Mouse (Mus musculus): ENCODE measurements around the gene Lmna. TPM values are rescaled to one million over a fixed set of nuclear protein-coding genes. Genes with fewer than 3 reads are reported as not detected.

Lmna gene
- total and polyA plus RNA-seq, 3 experiments: 128 to 388 (median 302) TPM

- no peak for DNase-seq (ENCODE audit: low read depth, low spot score)
- Histone ChIP-seq H3K79me2 (ENCODE audit: control insufficient read depth, insufficient read depth, low read length, poor library complexity) (peaks cover 8% of the 10 kb centered on the region), H3K36me3 (ENCODE audit: control insufficient read depth in 1 of 2, insufficient read depth in 2 of 2, low read length in 2 of 2) (peaks cover 0 to 12% of the 10 kb centered on the region in 2 experiments; a peak in 2 of 4 replicates), H3K9ac (ENCODE audit: control insufficient read depth, low read depth, low read length, poor library complexity, severe bottlenecking) (peak overlapping the region; percentile 69), H3K4me1 (ENCODE audit: control insufficient read depth in 1 of 2, insufficient read depth in 2 of 2, low read length in 2 of 2) (peaks cover 7 to 8% of the 10 kb centered on the region in 2 experiments), H3K9me3 (replicated peaks; ENCODE audit: insufficient read depth, low read length) (no peaks in the 10 kb centered on the region), H3K4me3 (ENCODE audit: control insufficient read depth in 1 of 2, insufficient read depth in 1 of 2, low read depth in 2 of 2, low read length in 2 of 2) (peak overlapping the region in 1 of 2 experiments; percentile 51; a peak in 1 of 4 replicates), H3K27ac (ENCODE audit: control insufficient read depth, low read depth, low read length) (no peak overlapping the region), H3K27me3 (ENCODE audit: control insufficient read depth in 1 of 2, insufficient read depth in 2 of 2, low read length in 2 of 2) (no peaks in the 10 kb centered on the region)
- TF ChIP-seq SIN3A (IDR thresholded peaks at IDR 0.05; ENCODE audit: low read length): 0 out of 2 replicates have a peak, but pooled peaks have one; percentile 18
- no peak for TF ChIP-seq ELF1 (IDR thresholded peaks at IDR 0.05; ENCODE audit: low read depth, low read length)
- no peak for TF ChIP-seq ETS1 (IDR thresholded peaks at IDR 0.05; ENCODE audit: low read depth, low read length)
- TF ChIP-seq MYC (IDR thresholded peaks at IDR 0.05; ENCODE audit: low read depth, low read length): no peak
- 0 out of 2 replicates have a peak, but pooled peaks have one; percentile 21 for TF ChIP-seq MAZ (IDR thresholded peaks at IDR 0.05; ENCODE audit: low read depth, low read length)
- TF ChIP-seq RCOR1 (IDR thresholded peaks at IDR 0.05; ENCODE audit: low read depth, low read length): no peak
- TF ChIP-seq ZNF384 (IDR thresholded peaks at IDR 0.05; ENCODE audit: low read depth, low read length): no peak
- no peak for TF ChIP-seq MYB (IDR thresholded peaks at IDR 0.05; ENCODE audit: low read depth, low read length)
- TF ChIP-seq TCF12 (IDR thresholded peaks at IDR 0.05; ENCODE audit: low read depth, low read length): no peak
- TF ChIP-seq NRF1 (IDR thresholded peaks at IDR 0.05; ENCODE audit: insufficient read depth, low read depth, low read length, poor library complexity, severe bottlenecking): no peak
These were observed 25.8 kb upstream of the Lmna start for GRCm38 (mm10) chr3:88535527-88535926.

DNA sequence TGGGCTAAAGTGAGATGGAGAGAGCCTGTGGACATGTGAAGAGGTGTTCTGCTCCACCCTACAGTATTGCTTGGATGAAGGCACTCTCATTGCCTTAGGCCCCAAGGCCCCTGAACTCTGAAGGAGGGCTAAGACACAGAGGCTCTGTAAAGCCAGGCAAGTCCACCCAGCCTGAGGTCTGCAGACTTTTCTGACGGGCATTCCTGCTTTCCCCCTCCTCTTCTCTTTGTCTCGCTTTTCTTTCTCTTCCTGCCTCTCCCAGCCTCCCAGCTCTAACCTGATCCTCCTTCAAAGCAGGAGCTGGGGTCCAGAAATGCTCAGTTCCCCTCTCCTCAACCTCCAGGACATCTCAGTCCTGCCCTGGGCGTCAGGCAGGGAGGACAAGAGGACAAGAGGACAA lies 25.2 kb upstream of the Lmna start:
- Histone ChIP-seq H3K9ac (ENCODE audit: control insufficient read depth, low read depth, low read length, poor library complexity, severe bottlenecking) (no peak overlapping the region), H3K79me2 (ENCODE audit: control insufficient read depth, insufficient read depth, low read length, poor library complexity) (peaks cover 12% of the 10 kb centered on the region), H3K27me3 (ENCODE audit: control insufficient read depth in 1 of 2, insufficient read depth in 2 of 2, low read length in 2 of 2) (no peaks in the 10 kb centered on the region), H3K4me1 (ENCODE audit: control insufficient read depth in 1 of 2, insufficient read depth in 2 of 2, low read length in 2 of 2) (peaks cover 9 to 14% of the 10 kb centered on the region in 2 experiments), H3K9me3 (replicated peaks; ENCODE audit: insufficient read depth, low read length) (no peaks in the 10 kb centered on the region), H3K36me3 (ENCODE audit: control insufficient read depth in 1 of 2, insufficient read depth in 2 of 2, low read length in 2 of 2) (peaks cover 0 to 13% of the 10 kb centered on the region in 2 experiments; a peak in 2 of 4 replicates), H3K27ac (ENCODE audit: control insufficient read depth, low read depth, low read length) (no peak overlapping the region), H3K4me3 (ENCODE audit: control insufficient read depth in 1 of 2, insufficient read depth in 1 of 2, low read depth in 2 of 2, low read length in 2 of 2) (no peak overlapping the region)
- TF ChIP-seq ZKSCAN1 (IDR thresholded peaks at IDR 0.05; ENCODE audit: low read depth, low read length) (no peak), ELF1 (IDR thresholded peaks at IDR 0.05; ENCODE audit: low read depth, low read length) (no peak), TBP (IDR thresholded peaks at IDR 0.05; ENCODE audit: low read depth, low read length) (no peak), JUND (IDR thresholded peaks at IDR 0.05; ENCODE audit: low read depth, low read length) (no peak), USF1 (IDR thresholded peaks at IDR 0.05; ENCODE audit: low read depth, low read length) (no peak), MAZ (IDR thresholded peaks at IDR 0.05; ENCODE audit: low read depth, low read length) (no peak), POLR2AphosphoS2 (IDR thresholded peaks at IDR 0.05; ENCODE audit: low read length) (no peak), E2F4 (IDR thresholded peaks at IDR 0.05; ENCODE audit: borderline replicate concordance, low read depth, low read length) (no peak), HCFC1 (IDR thresholded peaks at IDR 0.05; ENCODE audit: low read depth, low read length) (no peak), POLR2AphosphoS5 (IDR thresholded peaks at IDR 0.05; ENCODE audit: borderline replicate concordance, low read depth, low read length) (no peak), RCOR1 (IDR thresholded peaks at IDR 0.05; ENCODE audit: low read depth, low read length) (no peak), POLR2A (IDR thresholded peaks at IDR 0.05; ENCODE audit: control insufficient read depth in 1 of 2, insufficient read depth in 1 of 2, low read depth in 1 of 2, low read length in 2 of 2, poor library complexity in 1 of 2) (no peak), GABPA (IDR thresholded peaks at IDR 0.05; ENCODE audit: low read depth, low read length) (no peak), CHD2 (IDR thresholded peaks at IDR 0.05; ENCODE audit: low read length) (no peak)
- no peak for DNase-seq (ENCODE audit: low read depth, low spot score)

Data from MEL (cell line).